Mouse (Mus musculus): Measurements from ENCODE around the gene Myh1.

Gene Myh1

DNA sequence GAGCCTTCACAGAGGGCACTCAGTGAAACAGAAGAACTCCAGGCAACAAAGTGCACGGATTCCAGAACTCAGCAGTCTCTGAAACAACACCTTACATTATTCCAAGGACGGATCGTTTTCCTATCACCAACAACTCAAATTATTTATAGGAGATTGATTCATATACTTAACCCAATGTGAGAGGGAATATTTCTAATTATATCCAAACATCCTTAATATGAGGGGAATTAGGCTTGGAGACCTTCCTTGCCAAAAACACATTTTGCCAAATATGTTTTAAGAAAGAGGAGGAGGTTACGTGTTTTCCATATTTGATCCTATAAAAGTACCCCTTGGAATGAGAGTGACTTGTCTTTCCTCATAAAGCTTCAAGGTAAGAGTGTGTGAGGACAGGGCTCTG is at the start of gene Myh1:
Myh1 (plus strand) TSS at position 301 of the 400 bp plus-strand sequence.
- no peak for DNase-seq (ENCODE audit: low read depth, low spot score)

DNA sequence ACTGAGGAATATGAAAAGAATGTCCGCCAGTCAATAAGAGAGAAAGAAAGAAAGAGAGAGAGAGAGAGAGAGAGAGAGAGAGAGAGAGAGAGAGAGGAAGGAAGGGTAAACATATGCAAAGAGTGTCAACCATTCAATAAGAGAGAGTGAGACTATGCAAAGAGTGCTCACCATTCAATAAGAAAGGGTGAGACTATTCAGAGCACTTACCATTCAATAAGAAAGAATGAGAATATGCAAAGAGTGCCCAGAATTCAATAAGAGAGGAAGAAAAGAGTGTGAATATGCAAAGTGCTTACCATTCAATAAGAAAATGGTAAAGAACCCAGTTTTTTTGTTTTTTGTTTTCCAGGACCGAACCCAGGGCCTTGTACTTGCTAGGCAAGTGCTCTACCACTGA is 49.6 kb upstream of the Myh1 start:
- DNase-seq (ENCODE audit: low read depth, low spot score) = no peak

GRCm38 (mm10) chr11:67151159-67151558 is 48.7 kb upstream of the Myh1 start:
- no peak for DNase-seq (ENCODE audit: low read depth, low spot score)

DNA sequence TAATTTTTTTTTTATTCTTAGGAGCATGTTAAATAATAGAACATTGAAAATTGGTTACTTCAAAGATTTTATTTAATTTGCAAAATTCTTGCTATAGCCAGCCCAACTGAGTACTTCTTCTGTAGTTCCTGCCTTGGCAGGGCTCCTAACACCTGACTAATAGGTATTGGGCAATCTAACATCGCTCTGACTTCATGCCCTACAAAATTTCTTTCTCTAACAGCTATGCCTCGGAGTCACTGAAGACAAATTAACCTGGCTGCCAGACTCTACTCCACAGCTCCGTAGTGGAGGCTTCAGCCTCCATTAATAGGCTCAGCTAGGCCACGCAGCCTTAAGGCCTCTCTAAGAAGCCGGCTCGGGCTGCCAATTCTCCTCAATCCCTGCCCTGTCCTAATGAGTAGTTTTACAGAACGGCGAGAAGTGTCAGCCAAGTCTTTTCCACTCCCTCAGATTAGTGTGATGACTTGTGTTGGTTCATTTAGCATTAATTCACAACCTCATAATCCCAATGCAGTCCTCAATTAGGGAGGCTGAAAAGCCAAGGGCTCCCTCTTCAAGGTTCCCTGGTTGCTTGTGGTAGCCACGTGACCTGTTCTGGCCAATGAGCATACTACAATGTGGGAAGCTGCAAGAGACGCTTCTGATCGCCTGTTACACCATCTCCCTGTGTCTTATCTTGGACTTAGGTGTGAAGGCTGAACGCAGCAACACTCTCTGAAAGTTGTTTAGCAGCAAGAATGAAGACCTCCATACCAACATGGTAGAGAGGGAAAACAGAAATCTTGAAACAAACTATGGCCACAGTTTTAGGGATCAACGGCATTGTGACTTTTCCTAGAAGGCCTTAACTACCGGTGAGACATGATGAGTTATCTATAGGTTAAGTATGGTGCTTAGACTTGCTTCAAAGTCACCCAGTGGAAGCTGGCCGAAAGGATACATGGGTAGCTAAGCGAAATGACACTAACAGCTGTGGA is 47.9 kb upstream of the Myh1 start:
- no peak for DNase-seq (ENCODE audit: low read depth, low spot score)

- DNase-seq (ENCODE audit: low read depth, low spot score) = no peak
These were observed 46.7 kb upstream of the Myh1 start for GRCm38 (mm10) chr11:67153123-67153522.

- no peak for DNase-seq (ENCODE audit: low read depth, low spot score)
These were observed 46.0 kb upstream of the Myh1 start for GRCm38 (mm10) chr11:67153843-67154242.

- no peak for DNase-seq (ENCODE audit: low read depth, low spot score)
These were observed 44.2 kb upstream of the Myh1 start for GRCm38 (mm10) chr11:67155650-67156049.

- no peak for DNase-seq (ENCODE audit: low read depth, low spot score)
These were observed 39.7 kb upstream of the Myh1 start for GRCm38 (mm10) chr11:67160131-67160530.

DNA sequence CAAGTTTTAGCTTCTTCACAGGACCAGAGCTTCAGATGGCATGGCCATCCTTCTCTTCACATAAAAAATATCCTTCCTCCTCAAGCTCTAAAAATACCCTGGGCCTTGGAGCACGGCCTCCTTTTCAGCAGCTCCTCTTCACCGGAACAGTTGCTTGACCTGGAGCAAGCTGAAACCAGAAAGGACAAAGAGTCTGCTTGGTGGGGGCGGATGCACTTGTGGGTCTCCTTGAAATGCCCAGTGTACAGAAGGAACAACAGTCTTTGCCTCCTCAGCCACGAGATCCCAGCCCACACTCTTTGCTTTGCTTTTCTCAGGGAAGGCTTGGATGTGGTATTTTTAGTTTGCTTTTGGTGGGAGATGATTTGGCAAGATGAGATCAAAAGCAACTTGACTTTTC is 36.2 kb upstream of the Myh1 start:
- DNase-seq (ENCODE audit: low read depth, low spot score) = no peak

DNA sequence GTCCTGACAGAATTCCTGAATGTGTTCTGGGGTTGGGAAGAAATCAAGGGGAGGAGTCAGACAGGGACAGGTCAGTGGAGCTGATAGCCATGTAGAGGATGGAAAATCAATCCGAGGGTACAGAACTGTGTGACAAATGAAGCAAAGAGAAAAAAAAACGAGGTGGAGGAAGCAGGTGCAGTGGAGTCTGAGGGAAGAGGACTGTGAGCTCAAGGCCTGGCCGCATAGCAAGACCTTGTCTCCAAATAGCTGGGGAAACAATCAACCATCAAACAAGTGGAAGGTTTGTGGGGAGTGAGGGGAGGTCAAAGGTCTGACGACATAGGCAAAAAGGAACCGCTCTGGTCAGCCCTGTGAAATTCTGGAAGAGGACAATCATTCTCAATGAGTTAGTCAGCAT is 35.0 kb upstream of the Myh1 start:
- no peak for DNase-seq (ENCODE audit: low read depth, low spot score)

DNA sequence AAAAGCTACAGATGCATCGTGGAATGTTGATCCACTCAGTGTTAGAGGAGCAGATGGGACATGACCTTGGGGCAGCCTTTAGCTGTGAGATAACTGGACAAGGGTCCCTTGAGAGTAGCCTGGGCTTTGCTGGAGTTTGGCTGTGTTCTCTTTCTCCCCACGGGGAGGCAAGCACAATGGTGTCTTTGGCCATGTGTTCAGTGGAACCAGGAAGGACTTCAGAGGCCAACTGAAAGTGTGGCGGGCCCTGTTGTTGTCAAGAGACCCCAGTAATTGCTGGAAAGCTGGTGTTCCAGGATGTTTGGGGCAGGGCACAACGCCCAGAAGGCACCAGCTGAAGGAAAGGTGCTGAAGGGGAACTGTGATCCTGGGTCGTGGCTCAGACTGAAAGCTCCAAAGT is 30.6 kb upstream of the Myh1 start:
- no peak for DNase-seq (ENCODE audit: low read depth, low spot score)

- DNase-seq (ENCODE audit: low read depth, low spot score) = no peak
These were observed 29.1 kb upstream of the Myh1 start, which contains the start of gene Myh2 for GRCm38 (mm10) chr11:67170727-67171126. Myh2 (plus strand) TSS chr11:67171027.

DNA sequence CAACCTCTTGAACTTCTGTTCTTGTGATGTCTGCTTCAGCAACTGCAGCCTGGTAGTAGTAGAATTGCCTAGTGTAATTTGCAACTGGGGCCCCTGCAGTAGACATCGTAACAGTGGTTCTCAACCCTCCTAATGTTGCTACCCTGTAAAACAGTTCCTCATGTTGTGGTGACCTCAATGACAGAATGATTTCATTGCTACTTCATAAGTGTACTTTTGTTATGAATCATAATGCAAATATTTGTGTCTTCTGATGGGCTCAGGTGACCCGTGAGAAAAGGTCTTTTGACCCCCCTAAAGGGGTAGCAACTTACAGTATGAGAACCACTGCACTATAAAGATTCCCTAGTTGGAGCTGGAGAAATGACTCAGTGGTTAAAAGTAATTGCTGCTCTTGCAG is 27.4 kb upstream of the Myh1 start:
- no peak for DNase-seq (ENCODE audit: low read depth, low spot score)

DNA sequence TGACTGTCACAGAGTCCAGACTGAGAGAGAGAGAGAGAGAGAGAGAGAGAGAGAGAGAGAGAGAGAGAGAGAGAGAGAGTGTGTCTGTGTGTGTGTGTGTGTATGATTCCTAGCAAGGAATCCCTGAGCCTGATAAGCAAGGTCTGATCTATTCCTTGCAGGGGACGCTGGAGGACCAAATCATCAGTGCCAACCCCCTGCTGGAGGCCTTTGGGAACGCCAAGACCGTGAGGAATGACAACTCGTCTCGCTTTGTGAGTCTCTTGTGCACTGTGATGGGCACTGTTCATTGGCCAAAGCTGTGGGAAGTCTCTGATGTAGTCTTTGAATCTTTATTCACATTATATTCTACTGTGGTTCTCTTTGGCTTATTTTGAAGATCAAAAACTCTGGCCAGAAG is 23.5 kb upstream of the Myh1 start:
- no peak for DNase-seq (ENCODE audit: low read depth, low spot score)

- DNase-seq (ENCODE audit: low read depth, low spot score) = no peak
These were observed 9.5 kb upstream of the Myh1 start for GRCm38 (mm10) chr11:67190316-67190715.

DNA sequence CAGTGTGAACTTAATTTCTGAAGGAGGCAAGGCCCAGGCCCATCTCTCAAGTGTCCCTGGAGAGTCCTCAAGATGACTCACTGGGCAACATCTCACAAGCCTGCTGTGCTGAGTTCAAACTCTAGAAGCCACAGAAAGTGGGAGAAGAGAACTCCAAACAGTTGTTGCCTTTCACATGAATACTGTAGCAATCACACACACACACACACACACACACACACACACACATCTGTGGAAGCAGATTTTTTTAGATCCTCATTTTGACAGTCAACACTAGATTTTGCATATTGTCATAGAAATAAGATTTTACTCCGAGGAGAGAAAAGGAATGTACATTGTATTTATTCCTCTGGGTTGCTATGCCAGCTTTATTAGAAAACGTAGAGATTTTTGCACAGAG is 9.0 kb upstream of the Myh1 start:
- no peak for DNase-seq (ENCODE audit: low read depth, low spot score)

DNA sequence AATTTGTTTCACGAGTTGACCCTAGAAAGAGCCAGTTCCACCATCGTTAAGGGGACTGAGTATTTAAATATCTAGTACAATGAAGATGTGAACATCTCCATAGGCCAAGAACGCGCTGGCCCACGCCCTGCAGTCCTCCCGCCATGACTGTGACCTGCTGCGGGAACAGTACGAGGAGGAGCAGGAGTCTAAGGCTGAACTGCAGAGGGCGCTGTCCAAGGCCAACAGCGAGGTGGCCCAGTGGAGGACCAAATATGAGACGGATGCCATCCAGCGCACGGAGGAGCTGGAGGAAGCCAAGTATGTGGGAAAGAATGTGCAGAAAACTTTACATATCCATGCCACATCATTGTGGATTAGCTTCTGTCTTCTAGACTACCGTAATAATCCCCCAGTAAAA is 8.4 kb upstream of the Myh1 start:
- DNase-seq (ENCODE audit: low read depth, low spot score) = no peak

- no peak for DNase-seq (ENCODE audit: low read depth, low spot score)
These were observed 531 bp upstream of the Myh1 start for GRCm38 (mm10) chr11:67199321-67199720.

DNA sequence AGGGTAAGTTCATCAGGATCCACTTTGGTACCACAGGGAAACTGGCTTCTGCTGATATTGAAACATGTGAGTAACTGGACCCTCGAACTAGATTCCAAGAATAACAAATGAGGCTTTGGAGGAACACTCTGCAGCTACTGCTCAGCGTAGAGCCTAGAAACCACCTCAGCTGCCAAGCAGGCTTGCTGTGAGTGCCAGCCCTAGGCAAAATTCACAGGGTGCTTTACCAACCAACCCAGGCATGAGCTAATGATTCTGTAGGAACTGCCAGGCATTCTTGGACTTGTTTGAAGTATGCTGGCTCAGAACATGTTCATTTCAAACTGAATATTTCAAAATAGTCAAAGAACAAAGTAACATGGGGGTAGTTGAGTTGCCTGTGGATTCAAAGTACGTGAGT is 4.9 kb downstream of the Myh1 start:
- no peak for DNase-seq (ENCODE audit: low read depth, low spot score)

- DNase-seq (ENCODE audit: low read depth, low spot score) = no peak
These were observed 22.0 kb downstream of the Myh1 start for GRCm38 (mm10) chr11:67221803-67222202.

GRCm38 (mm10) chr11:67224466-67224865 is 24.6 kb downstream of the Myh1 start:
- DNase-seq (ENCODE audit: low read depth, low spot score) = no peak

GRCm38 (mm10) chr11:67228731-67229130 is 28.9 kb downstream of the Myh1 start:
- DNase-seq (ENCODE audit: low read depth, low spot score) = no peak

- DNase-seq (ENCODE audit: low read depth, low spot score) = no peak
These were observed 29.3 kb downstream of the Myh1 start for GRCm38 (mm10) chr11:67229166-67229565.

Measured in forelimb bud, embryonic 11.5 days (tissue).